Mouse (Mus musculus): Measurements from ENCODE around the gene Cntnap5b.

Cntnap5b gene

GRCm38 (mm10) chr1:100171566-100171965 lies 399.0 kb downstream of the Cntnap5b start:
- DNase-seq (ENCODE audit: low read depth, low spot score): peak; percentile 6

GRCm38 (mm10) chr1:100180050-100180449 lies 407.5 kb downstream of the Cntnap5b start:
- peak; percentile 99 for DNase-seq (ENCODE audit: low read depth, low spot score)

GRCm38 (mm10) chr1:100231980-100232608 lies 459.5 kb downstream of the Cntnap5b start:
- DNase-seq (ENCODE audit: low read depth, low spot score): peak; percentile 64

GRCm38 (mm10) chr1:100251964-100252363 lies 479.4 kb downstream of the Cntnap5b start:
- no peak for DNase-seq (ENCODE audit: low read depth, low spot score)

- DNase-seq (ENCODE audit: low read depth, low spot score): no peak
These were observed 538.1 kb downstream of the Cntnap5b start for GRCm38 (mm10) chr1:100310687-100311086.

GRCm38 (mm10) chr1:100331066-100331465 lies 558.5 kb downstream of the Cntnap5b start:
- DNase-seq (ENCODE audit: low read depth, low spot score): no peak

- DNase-seq (ENCODE audit: low read depth, low spot score): no peak
These were observed 597.0 kb downstream of the Cntnap5b start for GRCm38 (mm10) chr1:100369415-100370113.

GRCm38 (mm10) chr1:100386252-100386651 lies 613.7 kb downstream of the Cntnap5b start:
- DNase-seq (ENCODE audit: low read depth, low spot score): no peak

- no peak for DNase-seq (ENCODE audit: low read depth, low spot score)
These were observed 621.5 kb downstream of the Cntnap5b start for GRCm38 (mm10) chr1:100394034-100394433.

GRCm38 (mm10) chr1:100416658-100417224 lies 644.2 kb downstream of the Cntnap5b start:
- DNase-seq (ENCODE audit: low read depth, low spot score): no peak

- peak; percentile 57 for DNase-seq (ENCODE audit: low read depth, low spot score)
These were observed 657.6 kb downstream of the Cntnap5b start for GRCm38 (mm10) chr1:100430038-100430774.

- DNase-seq (ENCODE audit: low read depth, low spot score): no peak
These were observed 691.3 kb downstream of the Cntnap5b start for GRCm38 (mm10) chr1:100463877-100464276.

- DNase-seq (ENCODE audit: low read depth, low spot score): peak; percentile 8
These were observed 692.7 kb downstream of the Cntnap5b start for GRCm38 (mm10) chr1:100465226-100465625.

- peak; percentile 52 for DNase-seq (ENCODE audit: low read depth, low spot score)
These were observed 695.0 kb downstream of the Cntnap5b start for GRCm38 (mm10) chr1:100467595-100467994.

- no peak for DNase-seq (ENCODE audit: low read depth, low spot score)
These were observed 737.3 kb downstream of the Cntnap5b start for GRCm38 (mm10) chr1:100509866-100510265.

All from brain, adult 2 months (tissue).